Mouse (Mus musculus): ENCODE results near the gene Olfr548-ps1. TPM values are rescaled to one million over a fixed set of nuclear protein-coding genes. Genes with fewer than 3 reads are reported as not detected.

The Olfr548-ps1 gene
- polyA plus RNA-seq, 1 experiment from 2014 or later: not detected

Other genes starting within 250 kb of the Olfr548-ps1 start
- gene Rrm1, start 99.2 kb upstream of the Olfr548-ps1 start, polyA plus RNA-seq (2015; fragmentation: Nextera tagmentation; extraction: Ambion mirVana): 133 and 138 TPM in 2 replicates
- 0.41 and 0.53 TPM in 2 replicates for gene Olfr543, start 59.2 kb upstream of the Olfr548-ps1 start, polyA plus RNA-seq (2015; fragmentation: Nextera tagmentation; extraction: Ambion mirVana)
- gene Olfr544, start 52.6 kb upstream of the Olfr548-ps1 start, polyA plus RNA-seq (2015; fragmentation: Nextera tagmentation; extraction: Ambion mirVana): 0.04 TPM in 2 replicates
- gene Olfr545, start 41.3 kb upstream of the Olfr548-ps1 start, polyA plus RNA-seq (2015; fragmentation: Nextera tagmentation; extraction: Ambion mirVana): not detected in 2 replicates
- gene Olfr547, start 6.1 kb upstream of the Olfr548-ps1 start, polyA plus RNA-seq (2015; fragmentation: Nextera tagmentation; extraction: Ambion mirVana): not detected in 2 replicates
- gene Olfr549, start 9.0 kb downstream of the Olfr548-ps1 start, polyA plus RNA-seq (2015; fragmentation: Nextera tagmentation; extraction: Ambion mirVana): not detected in 2 replicates
- 0.49 and 1.1 TPM in 2 replicates for gene Trim21, start 24.6 kb downstream of the Olfr548-ps1 start, polyA plus RNA-seq (2015; fragmentation: Nextera tagmentation; extraction: Ambion mirVana)
- not detected in 2 replicates for gene Olfr550, start 30.5 kb downstream of the Olfr548-ps1 start, polyA plus RNA-seq (2015; fragmentation: Nextera tagmentation; extraction: Ambion mirVana)
- gene Olfr551, start 51.0 kb downstream of the Olfr548-ps1 start, polyA plus RNA-seq (2015; fragmentation: Nextera tagmentation; extraction: Ambion mirVana): not detected in 2 replicates
- not detected in 2 replicates for gene Olfr552, start 56.9 kb downstream of the Olfr548-ps1 start, polyA plus RNA-seq (2015; fragmentation: Nextera tagmentation; extraction: Ambion mirVana)
- not detected in 2 replicates for gene Olfr553, start 77.3 kb downstream of the Olfr548-ps1 start, polyA plus RNA-seq (2015; fragmentation: Nextera tagmentation; extraction: Ambion mirVana)
- gene Olfr554, start 97.5 kb downstream of the Olfr548-ps1 start, polyA plus RNA-seq (2015; fragmentation: Nextera tagmentation; extraction: Ambion mirVana): not detected in 2 replicates
- gene Olfr555, start 117.9 kb downstream of the Olfr548-ps1 start, polyA plus RNA-seq (2015; fragmentation: Nextera tagmentation; extraction: Ambion mirVana): not detected in 2 replicates
- not detected in 2 replicates for gene Olfr556, start 124.0 kb downstream of the Olfr548-ps1 start, polyA plus RNA-seq (2015; fragmentation: Nextera tagmentation; extraction: Ambion mirVana)
- 12.8 and 13.6 TPM in 2 replicates for gene Trim68, start 146.4 kb downstream of the Olfr548-ps1 start, polyA plus RNA-seq (2015; fragmentation: Nextera tagmentation; extraction: Ambion mirVana)
- not detected in 2 replicates for gene Olfr557, start 155.0 kb downstream of the Olfr548-ps1 start, polyA plus RNA-seq (2015; fragmentation: Nextera tagmentation; extraction: Ambion mirVana)
- gene Olfr558, start 161.3 kb downstream of the Olfr548-ps1 start, polyA plus RNA-seq (2015; fragmentation: Nextera tagmentation; extraction: Ambion mirVana): 0.18 and 0.30 TPM in 2 replicates
- gene Olfr33, start 178.2 kb downstream of the Olfr548-ps1 start, polyA plus RNA-seq (2015; fragmentation: Nextera tagmentation; extraction: Ambion mirVana): not detected in 2 replicates
- gene Olfr559, start 186.6 kb downstream of the Olfr548-ps1 start, polyA plus RNA-seq (2015; fragmentation: Nextera tagmentation; extraction: Ambion mirVana): not detected in 2 replicates
- not detected in 2 replicates for gene Olfr560, start 218.5 kb downstream of the Olfr548-ps1 start, polyA plus RNA-seq (2015; fragmentation: Nextera tagmentation; extraction: Ambion mirVana)
- 0.28 and 0.44 TPM in 2 replicates for gene Olfr78, start 218.6 kb downstream of the Olfr548-ps1 start, polyA plus RNA-seq (2015; fragmentation: Nextera tagmentation; extraction: Ambion mirVana)
- gene Olfr561, start 230.3 kb downstream of the Olfr548-ps1 start, polyA plus RNA-seq (2015; fragmentation: Nextera tagmentation; extraction: Ambion mirVana): not detected in 2 replicates

Measured in stomach, embryonic 15.5 days (tissue).